Mouse (Mus musculus) layer of hippocampus, adult 9-10 months (tissue): ENCODE results near the gene Rps18.
"Not testable (repeated sequence)": the region's sequence is repeated elsewhere in the genome, so short reads cannot be mapped to it uniquely, and the experiment has no call there.

Experiments used
- DNase-seq: peaks from one replicate; pipeline ENCODE4 v3.0.0; 2022; ENCODE audit warnings: low spot score

Gene Rps18

DNA sequence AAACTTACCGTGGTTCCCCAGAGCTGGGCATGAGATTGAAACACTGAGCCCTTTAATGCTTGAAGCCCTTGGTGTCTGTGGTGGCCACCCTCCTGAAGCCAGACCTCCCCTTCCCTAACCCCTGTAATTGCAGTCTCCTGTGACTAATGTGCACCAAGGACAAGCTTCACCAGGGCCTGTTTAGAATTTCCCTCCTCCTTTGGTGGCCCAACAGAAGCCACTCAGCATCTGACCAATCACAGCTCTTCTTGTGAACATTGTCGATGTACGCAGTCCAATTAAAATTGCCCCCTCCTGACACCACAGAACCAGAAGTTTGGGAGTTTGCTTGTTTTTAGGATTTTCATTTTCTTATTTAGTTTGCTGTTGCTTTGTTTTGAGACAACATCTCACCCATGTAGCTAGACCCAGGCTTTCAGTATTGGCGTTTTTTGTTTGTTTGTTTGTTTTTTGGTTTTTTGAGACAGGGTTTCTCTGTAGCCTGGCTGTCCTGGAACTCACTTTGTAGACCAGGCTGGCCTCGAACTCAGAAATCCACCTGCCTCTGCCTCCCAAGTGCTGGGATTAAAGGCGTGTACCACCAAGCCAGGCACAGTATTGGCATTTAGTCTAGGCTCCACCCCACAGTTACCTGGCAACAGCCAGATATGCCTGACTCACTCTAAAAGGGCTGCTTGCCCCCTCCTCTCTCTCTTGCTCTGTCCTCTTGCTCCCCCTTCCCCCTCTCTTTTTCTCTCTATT, 51.7 kb downstream of the Rps18 start:
- DNase-seq: not testable (repeated sequence)

DNA sequence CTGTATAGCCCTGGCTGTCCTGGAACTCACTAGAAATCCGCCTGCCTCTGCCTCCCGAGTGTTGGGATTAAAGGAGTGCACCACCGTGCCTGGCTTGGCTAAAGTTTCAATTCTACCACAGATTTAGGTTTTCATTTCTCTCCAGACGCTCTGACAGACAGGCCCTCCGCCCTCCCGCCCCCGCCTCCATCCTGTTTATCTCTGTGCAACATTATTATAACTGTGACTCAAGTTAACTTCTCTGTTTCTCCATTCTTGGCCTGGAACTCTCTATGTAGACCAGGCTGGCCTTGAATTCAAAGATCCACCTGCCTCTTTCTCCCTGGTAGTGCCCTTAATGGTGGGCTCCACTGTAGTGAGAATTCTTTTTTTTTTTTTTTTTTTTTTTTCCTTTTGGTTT, 53.3 kb downstream of the Rps18 start:
- DNase-seq: no peak

DNA sequence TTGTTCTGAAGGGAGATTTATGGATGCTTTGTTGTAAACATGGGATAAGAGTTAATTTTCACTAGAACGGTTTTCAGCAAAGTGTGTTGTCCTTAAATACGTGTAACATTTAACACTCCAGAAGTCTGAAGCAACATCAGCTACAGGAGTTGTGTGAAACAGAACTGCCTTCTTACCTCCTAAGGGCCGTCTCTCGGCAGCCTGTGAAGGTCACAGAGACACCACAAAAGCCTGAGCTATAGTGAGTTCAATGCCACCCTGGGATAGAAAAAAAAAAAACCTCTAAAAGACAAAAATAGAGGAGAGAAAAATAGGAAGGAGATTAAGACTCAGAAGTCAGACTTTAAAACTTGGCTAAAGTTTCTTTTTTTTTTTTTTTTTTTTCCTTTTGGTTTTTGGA, 53.7 kb downstream of the Rps18 start:
- DNase-seq: no peak
